Mouse (Mus musculus): ENCODE results near the gene Arl1. TPM values are rescaled to one million over a fixed set of nuclear protein-coding genes. Genes with fewer than 3 reads are reported as not detected.
"Not testable (repeated sequence)": the region's sequence is repeated elsewhere in the genome, so short reads cannot be mapped to it uniquely, and the experiment has no call there.

Arl1 gene
- total RNA-seq, 2 experiments from 2014 or later: 51.3 to 89.4 TPM

DNA sequence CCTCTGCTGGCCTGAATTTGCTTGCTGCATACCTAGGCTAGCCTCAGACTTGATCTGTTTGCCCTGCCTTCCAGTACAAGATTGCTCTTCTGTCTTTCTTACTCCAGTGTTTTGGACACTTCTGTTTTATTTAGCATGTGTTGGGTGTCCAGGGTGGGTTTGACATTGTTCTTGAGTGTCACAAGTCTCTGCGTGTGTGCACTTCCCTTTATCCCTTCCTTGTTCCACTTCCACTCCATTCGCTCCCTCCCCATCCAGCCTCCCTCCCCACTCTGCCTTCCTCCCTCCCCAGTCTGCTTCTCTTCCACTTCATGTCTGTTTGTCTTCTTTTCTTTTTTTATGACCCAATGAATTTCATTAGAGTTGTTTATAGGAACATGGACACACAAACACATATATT is 10.8 kb downstream of the Arl1 start:
- ATAC-seq (replicated peaks; ENCODE audit: low FRiP score, low TSS enrichment, poor library complexity, severe bottlenecking): no peak

DNA sequence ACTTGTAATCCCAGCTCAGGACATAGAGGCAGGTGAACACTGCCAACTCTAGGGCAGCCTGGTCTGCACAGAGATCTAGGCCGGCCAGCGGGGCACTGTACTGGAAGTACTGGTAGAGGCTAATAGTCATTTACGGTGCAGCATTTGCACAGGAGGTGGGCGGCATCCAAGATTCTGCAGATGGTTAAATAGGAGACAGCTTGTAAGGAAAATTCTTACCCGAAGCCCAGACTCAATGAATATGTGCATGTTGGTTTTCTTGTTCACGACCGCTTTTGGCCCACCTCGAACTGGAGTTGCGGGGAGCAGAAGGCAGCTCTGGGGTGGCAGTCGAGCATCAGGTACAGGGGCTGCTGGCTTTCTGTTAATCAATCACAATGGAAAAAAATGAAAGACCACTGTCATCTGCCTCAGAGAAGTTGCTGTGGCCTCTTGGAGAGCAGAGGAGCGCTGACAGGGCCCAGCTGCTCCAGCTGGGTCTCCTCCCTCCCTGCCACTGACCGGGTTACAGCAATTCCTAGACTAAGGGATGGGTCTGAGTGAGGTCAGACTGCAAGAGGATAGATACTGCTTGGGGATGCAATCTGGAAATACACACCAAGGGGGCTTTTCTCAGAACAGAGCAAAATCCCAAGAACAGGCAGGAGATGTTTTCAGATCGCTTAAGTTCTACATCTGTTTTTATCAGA is 31.0 kb downstream of the Arl1 start:
- ATAC-seq (replicated peaks; ENCODE audit: low FRiP score, low TSS enrichment, poor library complexity, severe bottlenecking): no peak

DNA sequence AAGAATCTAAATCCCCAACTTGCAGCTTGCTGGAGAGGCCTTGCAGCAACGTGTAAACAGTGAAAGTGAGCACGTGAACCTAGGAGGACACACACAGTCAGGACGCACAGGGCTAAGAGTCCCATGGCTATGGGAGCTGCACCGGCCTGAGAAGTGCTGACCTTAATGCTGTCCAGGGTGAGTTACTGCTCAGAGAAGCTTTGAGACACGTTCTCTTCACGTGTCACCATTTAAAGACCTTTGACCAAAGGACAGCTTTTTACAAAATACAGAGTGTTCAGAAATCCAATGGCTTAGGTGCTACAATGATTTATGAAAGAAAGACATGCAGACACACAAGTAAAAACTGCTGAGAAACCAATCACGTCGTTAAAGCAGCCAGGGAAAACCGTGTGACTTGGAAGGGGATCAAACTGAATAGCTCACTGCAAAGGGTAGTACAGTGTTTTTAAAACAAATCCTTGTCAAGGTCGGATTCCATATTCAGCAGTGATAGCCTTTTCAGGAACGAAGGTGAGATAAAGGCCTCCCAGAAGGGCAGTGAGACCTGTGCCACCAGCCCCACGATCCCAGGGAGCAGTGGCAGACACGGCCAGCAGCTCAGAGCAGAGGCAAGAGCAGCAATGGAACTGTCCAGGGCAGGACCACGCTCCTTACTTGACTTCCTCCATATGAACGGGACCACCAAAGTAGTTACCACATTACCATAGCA is 34.9 kb downstream of the Arl1 start:
- ATAC-seq (replicated peaks; ENCODE audit: low FRiP score, low TSS enrichment, poor library complexity, severe bottlenecking): no peak

DNA sequence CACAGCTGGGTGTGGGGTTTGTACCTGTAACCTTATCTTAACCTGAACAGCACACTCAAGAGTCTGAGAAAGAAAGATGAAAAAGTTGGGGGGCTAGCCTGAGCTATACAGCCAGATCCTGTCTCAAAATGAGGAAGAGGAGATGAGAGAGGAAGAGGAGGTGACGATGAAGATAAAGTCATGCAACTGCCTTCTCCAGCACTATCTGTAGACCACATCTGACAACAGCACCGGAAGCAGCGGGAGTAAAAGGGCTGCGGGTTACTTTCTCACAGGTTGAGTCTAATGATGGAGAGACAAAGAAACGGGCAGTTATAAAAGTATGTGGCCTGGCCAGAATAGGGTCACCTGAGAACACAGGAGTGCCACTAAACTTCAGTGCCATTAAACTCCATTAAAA is 38.3 kb downstream of the Arl1 start:
- ATAC-seq (replicated peaks; ENCODE audit: low FRiP score, low TSS enrichment, poor library complexity, severe bottlenecking): peak; percentile 62

DNA sequence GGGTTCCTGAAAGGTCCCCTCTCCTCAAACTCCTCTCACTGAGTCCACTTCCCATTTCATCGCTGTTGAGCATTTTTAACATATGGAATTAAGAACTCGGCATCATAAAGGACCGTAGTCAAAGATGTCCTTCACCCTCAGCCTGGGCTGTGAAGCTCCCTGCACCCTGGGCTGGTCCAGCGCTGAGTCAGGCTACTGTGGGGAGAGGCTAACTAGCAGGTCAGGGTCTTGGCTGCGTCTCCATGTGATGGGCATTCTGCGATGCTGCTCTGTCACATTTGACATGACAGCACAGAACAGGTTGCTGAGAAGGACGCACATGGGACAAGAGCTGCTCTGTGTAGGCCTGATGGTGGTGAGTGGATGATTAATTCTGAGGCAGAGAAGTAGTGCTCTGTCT is 39.0 kb downstream of the Arl1 start:
- peak; percentile 27; the same call in 1 of the 2 replicates for ATAC-seq (replicated peaks; ENCODE audit: low FRiP score, low TSS enrichment, poor library complexity, severe bottlenecking)

DNA sequence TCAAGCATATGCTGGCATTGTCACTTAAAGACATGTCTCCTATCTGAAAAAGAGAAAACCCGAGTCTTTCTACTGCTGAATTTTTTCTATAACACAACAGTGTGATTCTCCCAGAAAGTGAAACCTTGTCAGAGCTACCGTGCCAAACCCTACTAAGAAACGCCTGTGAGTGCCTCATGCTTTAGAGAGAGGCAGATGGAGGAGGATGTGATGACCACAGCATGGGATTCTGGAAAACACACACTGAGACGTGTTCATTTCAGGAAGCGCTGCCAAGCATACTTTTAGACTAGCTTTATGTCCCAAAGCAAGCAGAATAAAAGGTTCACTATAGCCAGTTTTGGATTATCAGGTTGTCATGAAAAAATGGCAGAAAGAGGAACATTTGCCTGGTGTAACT is 42.3 kb downstream of the Arl1 start:
- not testable (repeated sequence) for ATAC-seq (replicated peaks; ENCODE audit: low FRiP score, low TSS enrichment, poor library complexity, severe bottlenecking)

DNA sequence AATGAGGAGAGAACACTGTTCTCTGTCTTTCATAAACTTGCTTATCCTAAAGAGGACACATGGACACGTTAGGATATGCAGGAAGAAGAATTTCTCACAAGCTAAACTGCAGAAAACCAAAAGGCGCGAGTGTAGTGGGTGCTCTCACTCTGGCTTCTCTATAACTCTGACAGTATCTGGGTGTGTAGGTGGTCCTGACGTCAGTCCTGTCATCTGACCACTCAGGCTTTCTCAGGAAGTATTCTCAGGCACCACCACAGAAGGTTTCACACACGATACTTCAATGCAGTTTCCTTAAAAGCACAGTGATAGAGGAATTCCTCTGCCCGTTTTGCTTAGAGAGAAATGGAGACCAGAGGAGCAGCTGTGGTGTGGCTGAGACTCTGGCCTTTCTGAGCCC is 45.5 kb downstream of the Arl1 start:
- ATAC-seq (replicated peaks; ENCODE audit: low FRiP score, low TSS enrichment, poor library complexity, severe bottlenecking): no peak

DNA sequence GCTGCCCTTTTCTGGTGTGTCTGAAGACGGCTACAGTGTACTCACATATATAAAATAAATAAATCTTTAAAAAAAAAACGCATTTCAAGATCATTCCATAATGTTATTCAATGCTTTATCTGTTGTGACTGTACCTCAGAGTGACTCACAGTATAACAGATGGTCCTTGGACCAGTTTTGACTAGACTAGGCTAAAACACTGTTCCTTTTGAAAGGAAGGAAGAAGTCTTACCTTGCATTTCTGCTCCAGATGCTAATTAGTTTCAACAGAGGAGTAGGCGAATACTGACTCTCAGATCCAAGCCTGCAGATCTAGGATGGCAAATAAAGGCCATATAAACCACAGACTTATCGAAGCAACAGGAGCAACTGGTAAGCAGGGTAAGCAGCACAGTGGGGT is 50.1 kb downstream of the Arl1 start:
- ATAC-seq (replicated peaks; ENCODE audit: low FRiP score, low TSS enrichment, poor library complexity, severe bottlenecking): no peak

DNA sequence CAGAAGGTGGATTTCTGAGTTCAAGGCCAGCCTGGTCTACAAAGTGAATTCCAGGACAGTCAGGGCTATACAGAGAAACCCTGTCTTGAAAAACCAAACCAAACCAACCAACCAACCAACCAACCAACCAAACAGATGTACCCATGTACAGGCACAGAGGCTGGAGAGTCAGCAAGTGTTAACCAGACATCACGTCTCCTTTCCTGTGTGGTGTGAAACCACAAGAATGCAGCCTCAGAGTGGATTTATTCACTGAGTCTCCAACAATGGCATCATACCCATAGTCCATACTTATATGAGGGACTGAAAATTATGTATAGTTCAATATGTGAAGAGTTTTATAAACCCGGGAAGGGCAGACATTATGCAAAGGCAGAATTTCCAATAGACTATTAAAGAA is 52.5 kb downstream of the Arl1 start:
- not testable (repeated sequence) for ATAC-seq (replicated peaks; ENCODE audit: low FRiP score, low TSS enrichment, poor library complexity, severe bottlenecking)

DNA sequence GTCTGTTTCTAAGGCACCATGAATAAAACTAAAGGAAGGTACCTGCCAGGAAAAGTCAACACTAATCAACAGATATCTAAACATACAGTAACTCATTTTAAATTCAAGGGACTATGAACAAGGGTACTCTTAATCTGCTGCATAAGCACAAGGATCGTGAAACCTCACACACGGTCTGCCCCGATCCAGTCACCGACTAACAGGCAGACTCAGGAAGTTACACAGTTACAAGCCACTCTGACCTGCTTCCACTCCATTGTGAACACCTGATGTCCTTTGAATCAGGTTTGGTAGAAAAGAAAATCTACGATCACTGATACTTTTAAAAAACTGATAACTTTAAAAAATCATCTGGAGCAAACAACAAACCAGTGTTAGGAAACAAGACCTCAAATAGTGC is 53.3 kb downstream of the Arl1 start:
- no peak for ATAC-seq (replicated peaks; ENCODE audit: low FRiP score, low TSS enrichment, poor library complexity, severe bottlenecking)

DNA sequence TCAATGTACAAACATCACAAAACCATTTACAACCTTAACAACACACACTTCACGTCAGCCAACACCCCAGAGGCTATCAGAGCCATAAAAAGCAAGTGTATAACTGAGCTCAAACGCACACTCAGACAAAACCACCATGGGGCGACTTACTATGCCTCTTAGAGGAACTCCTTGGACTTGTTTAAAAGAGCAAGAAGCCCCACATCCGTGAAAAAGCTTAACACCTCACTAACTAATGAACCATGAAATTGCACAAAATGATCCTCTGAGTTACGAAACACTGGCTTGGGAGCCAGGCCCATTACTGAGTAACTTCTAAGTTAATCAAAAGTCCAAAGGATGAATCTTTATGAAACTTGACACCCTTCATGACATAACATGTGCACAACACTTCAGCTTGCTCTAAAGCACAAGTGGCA is 53.9 kb downstream of the Arl1 start:
- no peak for ATAC-seq (replicated peaks; ENCODE audit: low FRiP score, low TSS enrichment, poor library complexity, severe bottlenecking)

DNA sequence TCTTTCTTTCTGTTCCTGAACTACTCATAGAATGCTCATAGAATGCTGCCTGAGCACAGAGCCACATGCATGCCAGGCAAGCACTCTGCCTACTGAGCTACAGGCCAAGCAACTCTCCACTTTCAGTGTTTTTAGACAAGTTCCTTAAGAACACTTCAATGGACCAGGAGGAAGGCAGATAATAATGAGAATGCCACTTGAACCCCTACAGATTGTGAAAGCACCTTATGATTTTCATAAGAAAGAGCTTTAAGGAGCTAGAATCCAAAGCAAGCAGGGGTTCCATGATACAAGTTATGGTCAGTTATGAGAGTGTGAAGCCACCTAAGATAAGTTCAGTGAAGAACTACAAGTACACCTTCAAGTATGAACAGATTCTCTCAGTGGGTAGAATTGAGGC is 63.0 kb downstream of the Arl1 start:
- ATAC-seq (replicated peaks; ENCODE audit: low FRiP score, low TSS enrichment, poor library complexity, severe bottlenecking): no peak

Other genes starting within 250 kb of the Arl1 start
- 6.9 and 7.5 TPM in 2 replicates for gene Chpt1, start 226.8 kb upstream of the Arl1 start, total RNA-seq (2014; fragmentation: Nextera tagmentation)
- 2.9 and 7.7 TPM in 2 replicates for gene Chpt1, start 226.8 kb upstream of the Arl1 start, total RNA-seq (2017)
- gene Mybpc1, start 125.7 kb upstream of the Arl1 start, total RNA-seq (2014; fragmentation: Nextera tagmentation): not detected in 2 replicates
- gene Mybpc1, start 125.7 kb upstream of the Arl1 start, total RNA-seq (2017): not detected in 2 replicates
- gene Spic, start 45.8 kb upstream of the Arl1 start, total RNA-seq (2014; fragmentation: Nextera tagmentation): 1.5 TPM in 1 of 2 replicates, not detected in the other
- 0.61 TPM in 1 of 2 replicates, not detected in the other for gene Spic, start 45.8 kb upstream of the Arl1 start, total RNA-seq (2017)
- 55.4 and 72.5 TPM in 2 replicates for gene Utp20, start 95.9 kb downstream of the Arl1 start, total RNA-seq (2014; fragmentation: Nextera tagmentation)
- gene Utp20, start 95.9 kb downstream of the Arl1 start, total RNA-seq (2017): 45.1 and 53.7 TPM in 2 replicates
- gene Slc5a8, start 155.1 kb downstream of the Arl1 start, total RNA-seq (2014; fragmentation: Nextera tagmentation): not detected in 2 replicates
- gene Slc5a8, start 155.1 kb downstream of the Arl1 start, total RNA-seq (2017): not detected in 2 replicates